Mouse (Mus musculus): ENCODE measurements around the gene Cox4i2.

Cox4i2 gene

DNA sequence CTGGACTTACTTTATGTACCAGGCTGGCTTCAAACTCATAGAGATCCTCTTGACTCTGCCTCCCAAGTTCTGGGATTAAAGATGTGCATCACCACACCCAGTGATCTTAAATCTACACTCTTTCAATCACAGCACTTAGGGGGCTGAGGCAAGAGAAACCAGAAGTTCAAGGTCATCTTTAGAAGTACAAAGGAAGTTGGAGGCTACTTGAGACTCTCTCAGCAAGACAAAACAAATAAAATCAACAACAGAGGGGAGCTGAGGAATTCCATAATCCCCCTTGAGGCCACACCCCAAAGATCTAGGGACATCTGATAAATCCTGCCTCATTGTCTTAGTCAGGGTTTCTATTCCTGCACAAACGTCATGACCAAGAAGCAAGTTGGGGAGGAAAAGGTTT lies 18.3 kb downstream of the Cox4i2 start:
- DNase-seq = no peak

DNA sequence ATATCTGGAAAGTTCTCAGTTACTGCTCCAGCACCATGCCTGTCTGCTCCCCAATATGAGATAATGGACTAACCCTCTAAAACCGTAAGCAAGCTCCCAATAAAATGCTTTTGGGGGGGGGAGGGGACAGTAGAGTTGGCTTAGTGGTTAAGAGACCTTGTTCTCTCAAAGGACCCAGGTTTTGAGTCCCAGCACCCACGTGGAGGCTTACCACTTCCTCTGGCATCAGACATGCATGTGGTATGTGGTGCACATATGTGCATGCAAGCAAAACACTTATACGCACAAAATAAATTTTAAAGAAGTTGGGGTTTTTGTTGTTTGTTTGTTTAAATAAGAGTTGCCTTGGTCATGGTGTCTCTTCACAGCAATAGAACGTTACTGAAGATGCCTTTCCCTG lies 21.4 kb downstream of the Cox4i2 start:
- no peak for DNase-seq

DNA sequence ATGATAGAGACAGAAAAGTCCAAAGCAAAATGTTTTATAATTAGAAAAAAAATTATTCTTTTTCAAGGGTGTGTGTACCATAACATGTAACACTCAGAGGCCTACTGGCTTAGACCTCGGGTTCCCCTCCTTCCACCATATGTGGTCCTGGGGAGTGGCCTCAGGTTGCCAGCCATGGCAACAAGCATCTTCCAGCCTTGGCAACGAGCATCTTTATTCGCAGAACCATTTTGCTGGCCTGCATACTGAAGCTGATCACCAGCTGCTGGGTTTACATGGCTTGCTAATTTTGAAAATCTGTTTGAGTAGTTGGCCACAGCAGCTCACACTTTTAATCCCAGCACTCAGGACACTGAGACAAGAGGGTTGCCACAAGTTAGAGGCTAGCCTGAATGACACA lies 22.0 kb downstream of the Cox4i2 start:
- no peak for DNase-seq

DNA sequence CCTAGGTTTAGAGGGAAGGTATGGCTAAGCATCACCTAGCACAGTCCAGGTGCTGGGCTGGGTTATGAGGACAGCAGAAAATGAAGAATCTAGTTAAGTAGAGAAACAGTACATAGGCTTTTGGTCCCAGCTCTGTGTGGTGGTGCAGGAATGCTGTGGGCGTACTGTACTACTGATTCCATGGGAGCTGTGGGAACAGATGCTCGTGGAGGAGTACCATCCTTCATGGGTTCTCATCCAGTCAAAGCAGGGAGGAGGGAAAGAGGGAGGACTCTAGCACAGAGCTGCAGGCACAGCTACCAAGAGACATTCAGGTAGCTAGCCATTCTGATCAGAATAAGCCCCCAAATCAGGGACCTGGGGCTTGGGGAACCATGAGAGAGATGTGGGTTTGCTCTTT lies 22.5 kb downstream of the Cox4i2 start:
- no peak for DNase-seq

DNA sequence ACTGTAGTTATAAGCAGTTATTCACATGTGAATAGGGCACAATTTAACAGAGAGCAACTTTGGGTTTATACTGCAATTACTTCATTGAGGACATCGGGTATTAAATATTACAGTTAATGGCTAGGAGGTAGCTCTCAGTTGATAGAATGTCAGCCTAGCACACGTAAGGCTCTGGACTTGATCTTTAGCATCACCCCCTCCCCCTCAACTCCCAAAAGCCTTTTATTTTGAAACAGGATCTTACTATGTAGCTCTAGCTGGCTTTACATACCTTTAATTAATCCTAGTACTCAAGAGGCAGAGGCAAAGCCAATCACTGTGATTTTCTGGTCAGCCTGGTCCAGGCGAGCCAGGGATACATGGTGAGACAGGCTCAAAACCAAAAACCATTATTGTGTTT lies 23.1 kb downstream of the Cox4i2 start:
- no peak for DNase-seq

DNA sequence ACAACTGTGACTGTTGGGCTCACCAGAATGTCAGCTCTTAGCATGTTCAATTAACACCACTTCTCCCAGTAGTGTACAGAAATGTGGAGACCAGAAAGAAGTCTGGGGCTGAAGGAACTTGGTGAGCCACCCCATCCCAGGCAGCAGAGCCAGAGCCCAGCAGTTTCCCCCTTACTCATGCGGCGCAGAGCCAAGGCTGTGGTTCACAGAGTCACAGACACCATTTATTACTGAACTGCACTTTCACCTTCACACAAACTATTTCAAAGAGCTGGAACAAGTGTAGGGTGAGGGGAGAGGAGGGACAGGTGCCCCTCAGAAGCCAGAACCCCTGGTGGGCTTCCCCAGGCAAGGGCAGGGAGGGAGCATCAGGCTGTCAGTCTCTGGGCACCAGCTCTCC lies 26.5 kb downstream of the Cox4i2 start:
- DNase-seq = no peak

DNA sequence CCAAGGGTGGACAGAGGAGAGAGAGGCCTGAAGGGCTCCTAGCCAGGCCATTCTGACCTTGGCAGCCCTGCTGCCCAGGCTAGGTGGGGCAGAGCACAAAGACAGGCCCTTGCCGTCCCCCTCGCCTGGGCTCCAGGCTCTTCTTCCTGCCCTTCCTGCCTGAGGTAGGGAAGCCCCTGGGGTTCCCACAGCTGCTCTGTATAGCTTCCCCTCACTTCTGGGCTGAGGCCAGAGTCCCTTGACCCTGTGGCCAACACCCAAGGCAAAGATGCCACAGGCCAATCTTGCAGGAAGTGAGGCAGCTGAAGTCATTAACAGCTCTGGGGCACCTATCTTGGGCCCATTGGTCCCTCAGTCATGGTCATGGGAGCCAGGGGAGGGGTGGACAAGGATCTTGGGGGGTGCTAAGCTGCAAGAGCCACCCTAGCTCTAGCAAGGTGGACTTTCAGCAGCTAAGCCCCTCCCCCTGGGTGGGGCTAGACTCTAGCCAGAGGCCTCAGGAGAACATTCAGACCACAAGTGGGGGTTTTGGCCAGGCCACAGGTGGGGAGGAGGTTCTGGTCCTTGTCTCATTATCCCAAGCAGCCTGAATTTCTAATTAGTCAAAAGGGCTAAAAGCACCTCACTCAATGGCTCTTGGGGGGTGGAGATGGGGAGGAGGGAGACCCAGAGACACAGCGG lies 27.2 kb downstream of the Cox4i2 start:
- DNase-seq = no peak

DNA sequence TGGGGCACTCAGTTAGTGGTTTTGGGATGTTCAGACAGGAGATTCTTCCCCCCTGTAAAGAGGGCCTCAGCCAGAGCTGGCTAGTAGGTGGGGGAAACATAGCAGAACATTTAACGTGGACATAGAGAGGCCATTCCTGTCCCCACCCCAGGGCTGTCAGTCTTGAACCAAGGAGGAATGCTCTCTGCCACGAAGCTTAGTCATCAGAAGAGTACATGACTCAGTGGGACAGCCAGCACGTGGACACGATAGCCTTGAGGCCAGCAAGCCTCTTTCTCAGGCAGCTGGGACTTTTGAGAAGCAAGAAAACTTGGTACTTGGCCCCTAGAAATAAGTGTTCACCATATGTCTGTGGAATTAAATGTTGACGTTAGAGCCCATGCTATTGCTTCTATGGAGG lies 28.7 kb downstream of the Cox4i2 start:
- no peak for DNase-seq

DNA sequence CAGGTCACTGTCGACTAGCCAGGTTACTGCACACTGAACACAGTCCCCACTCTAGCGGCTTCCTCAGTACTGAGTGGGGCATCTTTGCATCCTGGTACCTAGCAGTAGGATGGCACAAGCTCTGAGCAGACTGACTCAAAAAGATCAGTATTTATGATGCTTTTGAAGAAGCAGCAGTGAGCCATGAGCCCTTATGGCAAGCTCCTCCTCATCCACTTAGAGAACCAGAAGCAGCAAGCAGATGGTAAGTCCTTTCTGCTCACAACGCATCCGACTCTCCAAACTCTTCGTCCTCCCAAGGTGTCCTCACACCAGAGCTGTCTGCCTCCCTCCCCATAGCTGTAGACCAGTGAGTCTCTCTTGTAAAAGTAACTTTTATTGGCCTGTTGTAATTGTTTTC lies 29.3 kb downstream of the Cox4i2 start:
- no peak for DNase-seq

DNA sequence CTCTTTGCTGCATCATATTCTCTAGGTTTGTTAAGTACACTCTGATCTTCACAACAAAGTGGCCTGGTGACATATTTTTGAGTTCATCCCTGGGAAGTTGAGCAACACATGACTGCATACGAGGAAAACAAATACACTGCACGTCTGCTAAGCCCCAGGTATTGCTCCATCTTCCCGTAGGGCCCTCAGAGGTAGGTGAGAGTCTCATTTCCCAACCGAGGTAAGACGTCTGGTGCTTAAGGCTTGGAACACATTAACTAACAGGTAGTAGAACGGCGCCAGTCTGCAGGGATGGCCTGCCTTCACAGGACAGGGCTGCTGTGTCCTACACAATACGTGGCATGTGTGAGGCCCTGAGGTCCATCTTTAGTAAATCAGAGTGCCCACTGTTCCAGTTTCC lies 30.7 kb downstream of the Cox4i2 start:
- DNase-seq = no peak

DNA sequence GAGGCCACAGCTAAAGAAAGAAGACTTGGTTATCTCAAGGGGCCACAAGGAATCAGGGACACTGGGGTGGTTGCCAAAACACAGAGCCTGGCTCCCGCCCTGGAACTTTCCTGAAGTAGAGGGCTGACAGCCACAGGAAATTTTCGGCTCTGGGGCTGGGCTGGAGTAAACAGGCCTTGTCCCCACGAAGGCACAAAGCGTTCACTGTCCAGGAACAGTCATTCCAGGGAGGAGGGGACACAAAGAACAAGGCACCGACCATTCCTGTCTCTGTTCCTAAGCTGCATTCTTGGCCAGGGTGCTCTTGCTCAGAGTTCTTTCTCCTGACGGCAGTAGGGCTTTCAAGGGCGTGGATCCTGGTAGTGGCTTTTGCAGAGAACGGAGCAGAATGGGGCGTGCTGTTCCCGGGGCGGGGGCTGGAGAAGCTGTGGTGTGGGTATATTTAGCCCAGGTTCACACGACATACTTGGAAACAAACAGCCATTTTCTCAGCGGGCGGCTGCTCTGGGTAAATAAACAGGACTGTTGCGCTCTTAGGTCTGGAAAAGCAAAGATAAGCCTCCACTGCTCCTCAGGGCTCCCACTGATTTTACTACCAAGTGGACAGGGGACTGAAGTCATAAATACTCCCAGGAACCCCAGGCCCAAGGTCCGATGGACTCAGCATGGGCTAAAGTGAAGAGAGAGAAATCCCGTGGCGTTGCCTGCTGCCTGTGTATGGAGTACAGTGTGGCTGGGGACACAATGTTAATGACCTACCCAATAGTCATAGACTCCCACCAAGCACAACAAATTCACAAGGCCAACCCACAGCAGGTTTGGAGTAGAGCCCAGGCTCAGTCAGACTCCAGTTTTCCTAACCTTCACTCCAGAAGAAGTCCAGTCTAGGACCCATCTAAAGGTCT lies 31.7 kb downstream of the Cox4i2 start:
- peak; percentile 84 for DNase-seq

DNA sequence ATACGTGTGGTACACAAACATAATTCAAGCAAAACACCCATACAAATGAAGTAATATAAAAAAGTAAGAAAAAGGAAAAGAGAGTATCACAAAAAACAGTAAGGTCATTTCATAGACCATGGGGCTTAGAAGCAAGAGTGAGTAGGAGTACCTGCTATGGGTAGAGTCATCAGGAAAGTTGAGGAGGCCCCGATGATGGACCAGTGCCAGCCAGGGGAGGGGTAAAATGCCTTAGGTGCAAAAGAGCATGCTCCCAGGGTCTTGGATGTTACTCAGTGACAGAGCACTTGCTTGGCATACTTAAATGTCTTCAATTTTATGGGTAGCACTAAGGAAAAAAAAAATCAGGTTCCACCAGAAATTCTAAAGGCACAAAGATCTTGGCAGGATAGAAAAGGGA lies 33.2 kb downstream of the Cox4i2 start:
- peak; percentile 79 for DNase-seq

DNA sequence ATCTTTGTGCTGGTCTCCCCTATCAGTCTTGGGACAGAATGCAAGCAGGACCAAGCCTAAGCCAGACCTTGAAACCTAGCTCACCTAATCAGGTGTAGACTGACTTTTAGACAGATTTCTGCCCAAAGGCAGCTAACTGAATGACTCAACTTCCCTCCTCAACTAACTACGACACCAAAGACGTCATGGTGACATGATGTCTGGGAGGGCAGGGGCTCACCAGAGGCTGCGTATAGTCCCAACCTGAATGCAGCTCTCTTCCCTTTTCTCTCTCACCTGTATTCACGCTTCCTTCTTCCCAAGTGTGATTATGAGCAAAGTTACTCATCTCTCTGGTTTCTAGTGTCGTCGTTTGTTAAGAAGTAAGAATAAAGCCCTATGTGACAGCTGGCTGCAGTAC lies 33.6 kb downstream of the Cox4i2 start:
- DNase-seq = no peak

DNA sequence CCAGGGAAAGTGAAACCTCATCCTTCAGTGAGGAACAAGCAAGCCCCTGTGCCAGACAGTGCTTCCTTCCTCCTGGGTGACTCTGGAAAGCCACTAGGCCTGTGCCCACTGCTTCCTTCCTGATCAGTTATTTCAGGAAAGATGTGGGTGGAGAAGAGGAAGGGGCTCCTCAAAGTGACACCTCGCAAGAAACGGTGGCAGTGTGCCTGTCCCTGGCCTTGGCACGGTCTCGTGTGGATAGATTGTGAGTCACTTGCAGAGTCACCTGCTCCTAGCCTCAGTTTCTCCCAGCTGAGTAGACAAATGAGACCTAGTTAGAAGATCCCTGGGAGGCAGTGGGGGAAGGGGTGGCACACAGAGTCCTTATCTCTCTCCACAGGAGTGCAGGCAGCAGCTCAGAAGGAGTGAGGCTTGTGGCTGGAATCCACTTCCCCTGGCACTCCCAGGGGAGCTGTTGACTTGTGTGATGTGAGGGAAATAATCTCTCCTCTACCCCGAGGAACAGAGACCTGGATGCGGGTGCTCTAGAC lies 35.0 kb downstream of the Cox4i2 start:
- peak; percentile 66 for DNase-seq

DNA sequence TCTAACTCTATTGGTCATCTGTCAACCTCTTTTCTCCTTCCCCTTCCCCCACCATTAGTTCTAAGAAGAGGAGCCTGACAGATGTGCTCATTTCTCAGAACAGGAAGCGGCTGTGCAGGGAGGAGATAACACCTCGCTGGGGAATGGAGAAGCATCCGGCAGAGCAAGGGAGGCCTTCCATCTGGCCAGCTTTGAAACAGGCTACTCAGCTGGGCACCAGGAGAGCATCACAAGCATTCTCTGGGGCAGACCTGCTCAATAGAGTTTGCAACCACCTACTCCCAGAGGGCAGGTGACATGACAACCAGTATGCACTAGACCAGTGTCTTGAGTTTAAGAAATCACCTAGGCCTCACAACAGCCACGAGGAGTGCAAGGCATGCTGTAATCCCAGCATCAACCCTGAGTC lies 35.6 kb downstream of the Cox4i2 start:
- no peak for DNase-seq

DNA sequence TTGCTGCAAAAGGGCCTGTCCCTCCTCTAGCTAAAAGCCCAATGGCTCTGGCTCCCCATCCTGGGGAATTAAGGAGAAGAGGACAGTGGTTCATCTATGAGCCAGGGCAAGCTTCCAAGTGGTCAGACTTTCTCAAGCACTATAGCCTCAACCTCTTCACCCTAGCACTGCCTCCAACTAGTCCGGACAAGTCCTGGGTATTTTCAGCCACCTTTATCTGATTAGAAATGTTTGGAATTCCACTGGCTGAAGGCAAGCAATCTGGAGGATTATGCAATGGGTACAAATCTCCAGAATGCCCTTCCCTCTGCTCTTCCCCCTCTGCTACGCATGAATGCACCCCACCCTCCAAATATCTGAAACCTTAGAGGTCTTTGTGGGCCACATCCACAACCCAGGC lies 38.5 kb downstream of the Cox4i2 start:
- DNase-seq = peak; percentile 85

DNA sequence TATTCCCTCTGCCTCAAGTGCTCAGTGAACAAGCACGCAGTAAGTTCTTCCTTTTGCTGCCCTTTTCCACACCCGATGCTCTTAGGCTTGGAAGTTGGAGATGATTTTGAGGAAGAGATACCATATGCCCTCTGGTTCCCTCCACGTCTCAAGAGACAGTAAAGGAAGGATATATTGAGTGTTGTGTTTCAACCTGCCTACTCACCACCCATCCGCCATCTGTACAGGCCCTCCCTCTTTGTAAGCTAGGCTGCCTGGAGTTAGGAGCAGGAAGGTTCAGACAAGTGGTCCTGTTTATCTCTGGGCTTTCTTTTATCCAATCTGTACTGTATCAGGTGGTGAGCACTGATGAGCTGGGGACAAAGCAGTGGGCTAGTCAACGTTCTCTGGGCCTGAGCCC lies 39.4 kb downstream of the Cox4i2 start:
- DNase-seq = no peak

DNA sequence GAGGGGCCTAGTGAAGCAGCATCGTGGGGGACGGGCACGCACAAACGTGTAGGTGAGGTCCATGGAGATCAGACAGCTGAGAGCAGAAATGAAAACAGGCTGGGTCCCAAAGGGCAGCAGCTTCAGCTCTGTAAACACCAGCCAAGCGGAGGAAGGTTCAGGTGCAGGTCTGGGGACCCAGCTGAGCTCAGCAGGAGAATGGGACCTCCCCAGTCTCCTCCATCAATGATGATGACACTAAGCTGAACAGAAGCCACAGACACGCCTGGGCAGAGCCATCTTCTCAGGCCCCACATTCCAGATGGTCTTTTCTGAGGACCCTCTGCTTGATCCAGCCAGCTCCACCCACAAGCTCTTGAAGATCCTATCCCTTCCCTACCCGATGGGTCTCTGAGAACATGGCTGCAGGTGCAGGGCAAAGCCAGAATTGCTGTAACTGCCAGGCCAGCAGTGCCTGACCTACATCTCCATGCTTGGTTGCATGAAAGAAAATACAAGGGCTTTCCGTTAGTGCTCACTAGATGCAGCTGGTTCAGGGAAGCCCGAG lies 40.4 kb downstream of the Cox4i2 start:
- no peak for DNase-seq

DNA sequence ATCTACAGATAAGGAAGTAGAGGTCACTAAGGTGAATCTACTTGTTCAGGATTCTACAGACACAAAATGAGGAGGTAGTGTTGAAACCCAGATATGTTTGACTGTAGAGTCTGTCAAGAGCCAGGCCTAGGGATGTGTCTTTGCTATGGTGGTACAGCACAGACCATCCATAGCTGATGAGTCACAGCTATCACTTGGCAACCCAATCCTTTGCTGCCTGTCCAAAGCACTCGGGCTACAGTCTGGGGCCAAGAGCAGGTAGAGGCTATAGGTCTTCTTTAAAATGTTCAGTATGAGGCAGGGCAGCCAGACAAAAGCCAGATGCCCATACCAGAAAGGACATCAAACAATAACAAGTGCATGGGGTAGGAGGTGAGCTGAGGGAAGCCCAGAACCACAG lies 43.6 kb downstream of the Cox4i2 start:
- no peak for DNase-seq

DNA sequence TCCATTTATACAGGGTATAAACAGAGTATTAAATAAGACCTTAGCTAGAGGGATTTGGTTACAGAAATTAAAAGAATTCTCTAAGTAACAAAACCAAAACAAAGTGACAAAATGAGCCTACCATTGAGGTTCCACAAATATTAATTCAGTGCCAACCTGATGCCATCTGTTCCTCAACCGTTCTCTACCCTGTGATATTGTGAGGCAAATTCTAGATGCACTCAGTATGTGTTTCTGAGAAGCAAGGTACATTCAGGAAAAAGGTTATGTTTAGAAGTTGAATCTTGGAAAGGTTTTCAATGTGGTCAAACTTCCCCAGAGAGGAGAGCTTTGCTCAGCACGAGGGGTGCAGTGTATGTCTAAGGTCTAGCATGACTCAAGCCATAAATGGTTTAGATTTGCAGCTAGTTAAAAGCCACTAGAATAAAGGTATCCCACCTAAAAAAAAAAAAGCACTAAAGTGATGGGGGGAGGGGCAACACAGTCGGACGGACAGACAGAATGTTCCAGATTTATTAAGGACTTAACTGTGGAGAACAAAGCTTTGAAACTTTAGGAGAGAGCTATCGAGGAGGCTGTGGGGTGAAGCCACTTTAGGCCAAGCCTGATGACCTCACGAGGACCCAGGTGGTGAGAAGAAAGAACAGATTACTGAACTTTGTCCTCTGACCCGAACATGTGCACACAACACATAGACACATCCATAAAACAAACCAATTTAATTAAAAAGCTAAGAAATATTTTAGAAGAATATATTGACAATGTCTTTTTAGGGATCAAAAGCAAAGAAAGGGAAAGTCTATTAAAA lies 46.2 kb downstream of the Cox4i2 start:
- DNase-seq = no peak

DNA sequence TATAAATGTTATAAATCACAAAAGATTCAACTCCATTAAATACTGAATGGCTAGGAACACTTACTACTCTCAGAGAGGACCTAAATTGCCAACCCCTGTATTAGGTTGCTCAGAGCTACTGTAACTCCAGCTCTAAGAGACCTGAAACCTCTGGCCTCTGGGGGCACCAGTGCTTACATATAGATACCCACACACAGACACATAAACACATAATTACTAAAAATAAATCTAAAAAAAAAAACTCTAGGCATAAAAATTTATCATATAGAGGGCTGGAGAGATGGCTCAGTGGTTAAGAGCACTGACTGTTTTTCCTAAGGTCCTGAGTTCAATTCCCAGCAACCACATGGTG lies 46.8 kb downstream of the Cox4i2 start:
- DNase-seq = no peak

DNA sequence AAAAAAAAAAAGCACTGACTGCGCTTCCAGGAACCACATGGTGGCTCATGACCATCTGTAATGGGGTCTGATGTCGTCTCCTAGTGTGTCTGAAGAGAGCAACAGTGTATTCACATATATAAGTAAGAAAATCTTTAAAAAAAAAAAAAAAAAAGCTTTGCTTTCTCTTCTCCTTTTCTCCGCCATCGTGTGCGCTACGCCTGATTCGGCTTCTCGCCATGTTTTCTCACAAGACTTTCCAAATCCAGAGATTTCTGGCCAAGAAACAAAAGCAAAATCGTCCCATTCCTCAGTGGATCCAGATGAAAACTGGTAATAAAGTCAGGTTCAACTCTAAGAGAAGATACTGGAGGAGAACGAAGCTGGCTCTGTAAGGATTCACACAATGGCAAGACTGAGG lies 48.3 kb downstream of the Cox4i2 start:
- DNase-seq = no peak

DNA sequence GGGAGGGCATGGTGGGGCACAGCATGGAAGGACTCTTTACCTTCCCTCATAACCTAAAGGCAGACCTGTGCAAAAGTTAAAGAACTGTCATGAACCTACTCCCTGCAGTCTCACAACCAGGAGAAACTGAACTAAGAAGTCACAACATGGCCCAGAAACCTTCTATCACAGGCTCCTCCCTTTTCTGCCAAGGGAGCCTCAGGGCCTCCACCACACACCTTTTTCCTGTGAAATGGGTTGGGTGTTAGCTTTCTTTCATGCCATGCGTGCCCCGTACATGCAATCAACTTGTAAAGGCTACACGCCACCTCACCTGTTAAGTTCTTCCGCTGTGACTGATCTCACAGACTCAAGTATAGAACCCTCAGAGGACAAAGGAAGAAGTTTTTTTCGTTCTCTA lies 49.1 kb downstream of the Cox4i2 start:
- no peak for DNase-seq

All from kidney, adult 9 months (tissue).